Mouse (Mus musculus) gastrocnemius, postnatal 14 days (tissue): ENCODE data around the gene Slc2a1. TPM values are rescaled to one million over a fixed set of nuclear protein-coding genes. Genes with fewer than 3 reads are reported as not detected.

ENCODE experiments used
- DNase-seq: peaks from one replicate; pipeline ENCODE4 v3.0.0; 2021; ENCODE audit warnings: mixed read lengths
- intact Hi-C: fragments of 180-260 bp; cut with DNase I; formaldehyde crosslinking; loops from one replicate; pipeline ENCODE4 v1.15.1; 2025; ENCODE audit warnings: low total_unique reads
- total RNA-seq, 2 experiments: library from RNA; stranded (reverse); gene quantifications; 2 replicates each; pipeline ENCODE4 v1.2.3; 2021

The Slc2a1 gene
- total RNA-seq, 2 experiments from 2014 or later = 4.8 to 6.6 TPM

- no peak for DNase-seq
- intact Hi-C loops = no loop called here
These were observed 12.1 kb upstream of the Slc2a1 start for GRCm38 (mm10) chr4:119096401-119096800.

- no peak for DNase-seq
- intact Hi-C loops = no loop called here
These were observed 11.1 kb upstream of the Slc2a1 start for GRCm38 (mm10) chr4:119097421-119097820.

GRCm38 (mm10) chr4:119098216-119099210 lies 10.0 kb upstream of the Slc2a1 start:
- DNase-seq = no peak
- intact Hi-C loops = no loop called here

GRCm38 (mm10) chr4:119101392-119101791 lies 7.1 kb upstream of the Slc2a1 start:
- intact Hi-C loops = no loop called here

GRCm38 (mm10) chr4:119102350-119103126 lies 6.0 kb upstream of the Slc2a1 start:
- no peak for DNase-seq
- intact Hi-C loops = no loop called here

More at GRCm38 (mm10) chr4:119101392-119101791, 7.1 kb upstream of the Slc2a1 start:
- no peak for DNase-seq

GRCm38 (mm10) chr4:119104847-119105246 lies 3.7 kb upstream of the Slc2a1 start:
- DNase-seq = no peak
- intact Hi-C loops = no loop called here

GRCm38 (mm10) chr4:119105704-119106103 lies 2.8 kb upstream of the Slc2a1 start:
- intact Hi-C loops = no loop called here

GRCm38 (mm10) chr4:119107867-119108266 lies 644 bp upstream of the Slc2a1 start:
- intact Hi-C loops = no loop called here
- DNase-seq = no peak

More at GRCm38 (mm10) chr4:119105704-119106103, 2.8 kb upstream of the Slc2a1 start:
- DNase-seq = peak; percentile 33

- intact Hi-C loops = no loop called here
- DNase-seq = no peak
These were observed 1.1 kb downstream of the Slc2a1 start for GRCm38 (mm10) chr4:119109640-119110039.

GRCm38 (mm10) chr4:119110512-119110911 lies 2.0 kb downstream of the Slc2a1 start:
- intact Hi-C loops = no loop called here
- DNase-seq = no peak

GRCm38 (mm10) chr4:119111410-119111809 lies 2.9 kb downstream of the Slc2a1 start:
- intact Hi-C loops = no loop called here
- no peak for DNase-seq

GRCm38 (mm10) chr4:119112256-119112885 lies 3.9 kb downstream of the Slc2a1 start:
- intact Hi-C loops = no loop called here
- DNase-seq = no peak

- intact Hi-C loops = no loop called here
- no peak for DNase-seq
These were observed 7.1 kb downstream of the Slc2a1 start for GRCm38 (mm10) chr4:119115611-119116070.

GRCm38 (mm10) chr4:119116336-119116735 lies 7.8 kb downstream of the Slc2a1 start:
- intact Hi-C loops = no loop called here
- DNase-seq = no peak

GRCm38 (mm10) chr4:119117571-119117970 lies 9.1 kb downstream of the Slc2a1 start:
- DNase-seq = no peak
- intact Hi-C loops = no loop called here

GRCm38 (mm10) chr4:119118659-119119077 lies 10.2 kb downstream of the Slc2a1 start:
- DNase-seq = no peak

GRCm38 (mm10) chr4:119119354-119119753 lies 10.8 kb downstream of the Slc2a1 start:
- DNase-seq = no peak
- intact Hi-C loops = no loop called here

More at GRCm38 (mm10) chr4:119118659-119119077, 10.2 kb downstream of the Slc2a1 start:
- intact Hi-C loops = no loop called here

GRCm38 (mm10) chr4:119120095-119120494 lies 11.6 kb downstream of the Slc2a1 start:
- intact Hi-C loops = no loop called here

GRCm38 (mm10) chr4:119121249-119121648 lies 12.7 kb downstream of the Slc2a1 start:
- intact Hi-C loops = no loop called here

More at GRCm38 (mm10) chr4:119120095-119120494, 11.6 kb downstream of the Slc2a1 start:
- DNase-seq = no peak

More at GRCm38 (mm10) chr4:119121249-119121648, 12.7 kb downstream of the Slc2a1 start:
- DNase-seq = peak; percentile 71
